Mouse (Mus musculus): Measurements from ENCODE around the gene Kazald1.
"Not testable (repeated sequence)": the region's sequence is repeated elsewhere in the genome, so short reads cannot be mapped to it uniquely, and the experiment has no call there.

The Kazald1 gene

GRCm38 (mm10) chr19:45030746-45031693, 44.0 kb upstream of the Kazald1 start:
- Histone ChIP-seq H3K9me3 (ENCODE audit: low read length) (no peaks in the 10 kb centered on the region), H3K4me1 (replicated peaks; ENCODE audit: low read depth, low read length) (peaks cover 71% of the 10 kb centered on the region), H3K27me3 (ENCODE audit: insufficient read depth, low read length) (peaks cover 42% of the 10 kb centered on the region), H3K36me3 (ENCODE audit: insufficient read depth, low read length) (peaks cover 17% of the 10 kb centered on the region), H3K4me3 (replicated peaks; ENCODE audit: low read length) (no peak overlapping the region)
- TF ChIP-seq CTCF (conservative IDR thresholded peaks at IDR 0.05; ENCODE audit: low read length), result peak; percentile 82
- TF ChIP-seq POU5F1 (IDR thresholded peaks at IDR 0.05; ENCODE audit: borderline replicate concordance, low read length), result no peak

GRCm38 (mm10) chr19:45031780-45032179, 43.3 kb upstream of the Kazald1 start:
- no peaks in the 10 kb centered on the region for H3K9me3 ChIP-seq (ENCODE audit: low read length)
- no peak overlapping the region for H3K4me3 ChIP-seq (replicated peaks; ENCODE audit: low read length)
- TF ChIP-seq CTCF (conservative IDR thresholded peaks at IDR 0.05; ENCODE audit: low read length) (peak; percentile 83), NANOG (IDR thresholded peaks at IDR 0.05; ENCODE audit: borderline replicate concordance, low read length) (no peak), POU5F1 (IDR thresholded peaks at IDR 0.05; ENCODE audit: borderline replicate concordance, low read length) (no peak)
- peaks cover 71% of the 10 kb centered on the region for H3K4me1 ChIP-seq (replicated peaks; ENCODE audit: low read depth, low read length)
- peaks cover 11% of the 10 kb centered on the region for H3K36me3 ChIP-seq (ENCODE audit: insufficient read depth, low read length)
- H3K27me3 ChIP-seq (ENCODE audit: insufficient read depth, low read length), result peaks cover 42% of the 10 kb centered on the region

- no peaks in the 10 kb centered on the region for H3K9me3 ChIP-seq (ENCODE audit: low read length)
- H3K36me3 ChIP-seq (ENCODE audit: insufficient read depth, low read length), result 0 out of 2 replicates have a peak, but pooled peaks cover 2% of the 10 kb centered on the region
- peaks cover 38% of the 10 kb centered on the region for H3K27me3 ChIP-seq (ENCODE audit: insufficient read depth, low read length)
- peaks cover 70% of the 10 kb centered on the region for H3K4me1 ChIP-seq (replicated peaks; ENCODE audit: low read depth, low read length)
- H3K4me3 ChIP-seq (replicated peaks; ENCODE audit: low read length), result peak overlapping the region; percentile 32
- TF ChIP-seq NANOG (IDR thresholded peaks at IDR 0.05; ENCODE audit: borderline replicate concordance, low read length) (no peak), CTCF (conservative IDR thresholded peaks at IDR 0.05; ENCODE audit: low read length) (peak; percentile 38; the same call in 1 of the 2 replicates), POU5F1 (IDR thresholded peaks at IDR 0.05; ENCODE audit: borderline replicate concordance, low read length) (no peak)
Measured at GRCm38 (mm10) chr19:45032570-45033332, 42.3 kb upstream of the Kazald1 start.

GRCm38 (mm10) chr19:45036867-45037266, 38.2 kb upstream of the Kazald1 start:
- H3K27me3 ChIP-seq (ENCODE audit: insufficient read depth, low read length), result peaks cover 54% of the 10 kb centered on the region
- no peaks in the 10 kb centered on the region for H3K9me3 ChIP-seq (ENCODE audit: low read length)
- H3K36me3 ChIP-seq (ENCODE audit: insufficient read depth, low read length), result no peaks in the 10 kb centered on the region
- 0 out of 2 replicates have a peak overlapping the region, but pooled peaks have one; percentile 20 for H3K4me3 ChIP-seq (replicated peaks; ENCODE audit: low read length)
- peaks cover 62% of the 10 kb centered on the region for H3K4me1 ChIP-seq (replicated peaks; ENCODE audit: low read depth, low read length)
- TF ChIP-seq NANOG (IDR thresholded peaks at IDR 0.05; ENCODE audit: borderline replicate concordance, low read length) (no peak), CTCF (conservative IDR thresholded peaks at IDR 0.05; ENCODE audit: low read length) (peak; percentile 55), POU5F1 (IDR thresholded peaks at IDR 0.05; ENCODE audit: borderline replicate concordance, low read length) (no peak)

GRCm38 (mm10) chr19:45038198-45038597, 36.8 kb upstream of the Kazald1 start:
- H3K4me3 ChIP-seq (replicated peaks; ENCODE audit: low read length), result not testable (repeated sequence)
- H3K4me1 ChIP-seq (replicated peaks; ENCODE audit: low read depth, low read length), result peaks cover 51% of the 10 kb centered on the region

GRCm38 (mm10) chr19:45040214-45040613, 34.8 kb upstream of the Kazald1 start:
- peaks cover 57% of the 10 kb centered on the region for H3K4me1 ChIP-seq (replicated peaks; ENCODE audit: low read depth, low read length)

More at GRCm38 (mm10) chr19:45038198-45038597, 36.8 kb upstream of the Kazald1 start:
- H3K36me3 ChIP-seq (ENCODE audit: insufficient read depth, low read length); H3K9me3 ChIP-seq (ENCODE audit: low read length): not testable (repeated sequence)
- peaks cover 67% of the 10 kb centered on the region for H3K27me3 ChIP-seq (ENCODE audit: insufficient read depth, low read length)

GRCm38 (mm10) chr19:45044389-45044927, 30.6 kb upstream of the Kazald1 start:
- Histone ChIP-seq H3K27me3 (ENCODE audit: insufficient read depth, low read length) (peaks cover 96% of the 10 kb centered on the region), H3K4me3 (replicated peaks; ENCODE audit: low read length) (no peak overlapping the region), H3K4me1 (replicated peaks; ENCODE audit: low read depth, low read length) (peaks cover 70% of the 10 kb centered on the region), H3K36me3 (ENCODE audit: insufficient read depth, low read length) (no peaks in the 10 kb centered on the region), H3K9me3 (ENCODE audit: low read length) (no peaks in the 10 kb centered on the region)
- TF ChIP-seq CTCF (conservative IDR thresholded peaks at IDR 0.05; ENCODE audit: low read length) (no peak), NANOG (IDR thresholded peaks at IDR 0.05; ENCODE audit: borderline replicate concordance, low read length) (no peak), POU5F1 (IDR thresholded peaks at IDR 0.05; ENCODE audit: borderline replicate concordance, low read length) (no peak)

More at GRCm38 (mm10) chr19:45040214-45040613, 34.8 kb upstream of the Kazald1 start:
- H3K27me3 ChIP-seq (ENCODE audit: insufficient read depth, low read length), result peaks cover 87% of the 10 kb centered on the region
- peak overlapping the region; percentile 68 for H3K4me3 ChIP-seq (replicated peaks; ENCODE audit: low read length)
- H3K36me3 ChIP-seq (ENCODE audit: insufficient read depth, low read length), result no peaks in the 10 kb centered on the region
- TF ChIP-seq CTCF (conservative IDR thresholded peaks at IDR 0.05; ENCODE audit: low read length) (no peak), NANOG (IDR thresholded peaks at IDR 0.05; ENCODE audit: borderline replicate concordance, low read length) (no peak), POU5F1 (IDR thresholded peaks at IDR 0.05; ENCODE audit: borderline replicate concordance, low read length) (no peak)
- no peaks in the 10 kb centered on the region for H3K9me3 ChIP-seq (ENCODE audit: low read length)

- TF ChIP-seq NANOG (IDR thresholded peaks at IDR 0.05; ENCODE audit: borderline replicate concordance, low read length), result no peak
- no peak for TF ChIP-seq POU5F1 (IDR thresholded peaks at IDR 0.05; ENCODE audit: borderline replicate concordance, low read length)
- TF ChIP-seq CTCF (conservative IDR thresholded peaks at IDR 0.05; ENCODE audit: low read length), result no peak
- Histone ChIP-seq H3K4me1 (replicated peaks; ENCODE audit: low read depth, low read length) (peaks cover 70% of the 10 kb centered on the region), H3K36me3 (ENCODE audit: insufficient read depth, low read length) (no peaks in the 10 kb centered on the region), H3K4me3 (replicated peaks; ENCODE audit: low read length) (peak overlapping the region; percentile 74), H3K9me3 (ENCODE audit: low read length) (no peaks in the 10 kb centered on the region), H3K27me3 (ENCODE audit: insufficient read depth, low read length) (peaks cover 96% of the 10 kb centered on the region)
Measured at GRCm38 (mm10) chr19:45045236-45045635, 29.8 kb upstream of the Kazald1 start.
